Mouse (Mus musculus) olfactory bulb, adult 2 months (tissue): ENCODE measurements at regions not wholly inside any gene's neighbourhood (a gene's known extent, or its start where the extent isn't known, plus 50 kb on each side); places are given as distances from the start of the nearest gene placed in this dataset.

ENCODE experiments used
- CTCF ChIP-seq: fragments of 200-500 bp; IDR thresholded peaks from 2 replicates; pipeline ENCODE4 v1.5.1; 2012; ENCODE audit warnings: low read depth, mild to moderate bottlenecking, low read length, moderate library complexity; ENCODE audit not compliant: insufficient read depth
- POLR2A ChIP-seq: fragments of 200-500 bp; IDR thresholded peaks from 2 replicates; pipeline ENCODE4 v1.6.1; 2012; ENCODE audit warnings: mild to moderate bottlenecking, low read depth, low read length, moderate library complexity; ENCODE audit not compliant: insufficient read depth

DNA sequence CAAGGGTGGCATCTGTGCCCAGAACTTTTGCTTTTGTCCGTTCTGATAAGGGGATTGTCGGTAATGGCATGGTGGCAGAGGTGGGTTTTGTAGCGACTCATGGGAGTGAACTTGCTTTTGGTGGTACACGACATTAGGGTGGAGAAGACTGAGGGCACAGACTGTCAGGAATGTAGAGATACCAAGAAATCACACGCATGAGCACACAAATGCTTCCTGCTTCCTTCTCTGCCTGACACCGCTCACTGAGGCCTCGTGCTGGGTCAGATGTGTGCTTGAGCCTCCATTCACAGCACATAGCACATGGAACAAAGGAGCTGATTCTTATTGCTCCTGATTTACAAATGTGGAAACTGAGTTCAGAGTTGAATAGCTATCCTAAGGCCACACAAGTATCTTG lies 465.3 kb downstream of the Insc start:
- TF ChIP-seq POLR2A = no peak
- no peak for TF ChIP-seq CTCF
